Mouse (Mus musculus): ENCODE data around the gene Tmem95. TPM values are rescaled to one million over a fixed set of nuclear protein-coding genes. Genes with fewer than 3 reads are reported as not detected.

The Tmem95 gene
- total and polyA plus RNA-seq, 3 experiments: not detected

- Histone ChIP-seq H3K4me3 (replicated peaks in 1 of 3; ENCODE audit: low read depth in 2 of 3, low read length in 2 of 3, poor library complexity in 1 of 3) (no peak overlapping the region), H3K36me3 (replicated peaks in 1 of 2; ENCODE audit: control insufficient read depth in 1 of 2, insufficient read depth in 1 of 2, low read length in 1 of 2) (peaks cover 0 to 47% of the 10 kb centered on the region in 2 experiments), H3K4me1 (ENCODE audit: control insufficient read depth in 1 of 2, insufficient read depth in 2 of 2) (peaks cover 5 to 24% of the 10 kb centered on the region in 2 experiments), H3K79me2 (replicated peaks; ENCODE audit: control insufficient read depth, extremely low read depth, insufficient read depth, poor library complexity, severe bottlenecking) (no peaks in the 10 kb centered on the region), H3K4me2 (ENCODE audit: insufficient read depth, low read depth, poor library complexity, severe bottlenecking) (no peak overlapping the region), H3K27me3 (replicated peaks) (no peaks in the 10 kb centered on the region), H3K9me3 (replicated peaks; ENCODE audit: low read length) (no peaks in the 10 kb centered on the region), H3K27ac (ENCODE audit: insufficient read depth, low read depth) (no peak overlapping the region), H3K9ac (ENCODE audit: insufficient read depth, low read depth) (no peak overlapping the region)
- no peak for DNase-seq (ENCODE audit: extremely low read depth)
- in situ Hi-C loops (cut with MboI; ENCODE audit: low pct_ligation_motif_present, low pct_unique_long_range_greater_than_20kb, low sequenced_read_pairs): no loop called here
- no peak for TF ChIP-seq MAZ (IDR thresholded peaks at IDR 0.05; ENCODE audit: low read depth, low read length)
- TF ChIP-seq GABPA (IDR thresholded peaks at IDR 0.05; ENCODE audit: insufficient replicate concordance, low read depth, low read length): no peak
- TF ChIP-seq UBTF (IDR thresholded peaks at IDR 0.05; ENCODE audit: low read depth, low read length): no peak
- no peak for TF ChIP-seq MEF2A (IDR thresholded peaks at IDR 0.05; ENCODE audit: borderline replicate concordance, low read depth, low read length)
- TF ChIP-seq JUN (IDR thresholded peaks at IDR 0.05; ENCODE audit: insufficient read depth, low read depth, low read length): no peak
- TF ChIP-seq RAD21 (IDR thresholded peaks at IDR 0.05; ENCODE audit: low read depth, low read length): no peak
- no peak for TF ChIP-seq ELF1 (IDR thresholded peaks at IDR 0.05; ENCODE audit: low read depth, low read length)
- TF ChIP-seq POLR2A (IDR thresholded peaks at IDR 0.05; ENCODE audit: low read depth, low read length): no peak
- TF ChIP-seq NELFE (IDR thresholded peaks at IDR 0.05; ENCODE audit: low read depth, low read length): no peak
- dilution Hi-C loops (cut with MboI; ENCODE audit: extremely low pct_ligation_motif_present, extremely low pct_unique_long_range_greater_than_20kb, low sequenced_read_pairs): no loop called here
Measured at GRCm38 (mm10) chr11:69849884-69850283, 27.9 kb downstream of the Tmem95 start.

- H3K4me1 ChIP-seq (ENCODE audit: control insufficient read depth in 1 of 2, insufficient read depth in 2 of 2): peaks cover 5 to 23% of the 10 kb centered on the region in 2 experiments
- peaks cover 0 to 47% of the 10 kb centered on the region in 2 experiments for H3K36me3 ChIP-seq (replicated peaks in 1 of 2; ENCODE audit: control insufficient read depth in 1 of 2, insufficient read depth in 1 of 2, low read length in 1 of 2)
- H3K9ac ChIP-seq (ENCODE audit: insufficient read depth, low read depth): no peak overlapping the region
- TF ChIP-seq HCFC1 (IDR thresholded peaks at IDR 0.05; ENCODE audit: low read depth, low read length): no peak
- no peak for TF ChIP-seq KAT2A (IDR thresholded peaks at IDR 0.05; ENCODE audit: insufficient replicate concordance, low read length)
- TF ChIP-seq TCF12 (IDR thresholded peaks at IDR 0.05; ENCODE audit: low read depth, low read length): no peak
- no peak for TF ChIP-seq E2F4 (IDR thresholded peaks at IDR 0.05; ENCODE audit: insufficient replicate concordance, low read depth, low read length)
- no peak for TF ChIP-seq JUN (IDR thresholded peaks at IDR 0.05; ENCODE audit: insufficient read depth, low read depth, low read length)
- no peak for TF ChIP-seq CHD2 (IDR thresholded peaks at IDR 0.05; ENCODE audit: low read length)
- TF ChIP-seq POLR2AphosphoS2 (IDR thresholded peaks at IDR 0.05; ENCODE audit: low read depth, low read length): no peak
- no peak for TF ChIP-seq MAFK (IDR thresholded peaks at IDR 0.05; ENCODE audit: insufficient replicate concordance, low read length)
- no peak for TF ChIP-seq JUND (conservative IDR thresholded peaks at IDR 0.05; ENCODE audit: low read depth, low read length)
- TF ChIP-seq ZMIZ1 (IDR thresholded peaks at IDR 0.05; ENCODE audit: low read depth, low read length): no peak
- dilution Hi-C loops (cut with MboI; ENCODE audit: extremely low pct_ligation_motif_present, extremely low pct_unique_long_range_greater_than_20kb, low sequenced_read_pairs) (no loop called here), in situ Hi-C loops (cut with MboI; ENCODE audit: low pct_ligation_motif_present, low pct_unique_long_range_greater_than_20kb, low sequenced_read_pairs) (no loop called here)
- H3K9me3 ChIP-seq (replicated peaks; ENCODE audit: low read length): no peaks in the 10 kb centered on the region
- H3K4me3 ChIP-seq (replicated peaks in 1 of 3; ENCODE audit: low read depth in 2 of 3, low read length in 2 of 3, poor library complexity in 1 of 3): no peak overlapping the region
- no peak for DNase-seq (ENCODE audit: extremely low read depth)
- H3K79me2 ChIP-seq (replicated peaks; ENCODE audit: control insufficient read depth, extremely low read depth, insufficient read depth, poor library complexity, severe bottlenecking): no peaks in the 10 kb centered on the region
- no peaks in the 10 kb centered on the region for H3K27me3 ChIP-seq (replicated peaks)
- no peak overlapping the region for H3K4me2 ChIP-seq (ENCODE audit: insufficient read depth, low read depth, poor library complexity, severe bottlenecking)
- no peak overlapping the region for H3K27ac ChIP-seq (ENCODE audit: insufficient read depth, low read depth)
Measured at GRCm38 (mm10) chr11:69849128-69849527, 28.7 kb downstream of the Tmem95 start.

All from CH12.LX (cell line).